Mouse (Mus musculus) layer of hippocampus, adult 18-20 months (tissue): Measurements from ENCODE around the gene Btg3. TPM values are rescaled to one million over a fixed set of nuclear protein-coding genes. Genes with fewer than 3 reads are reported as not detected.
"Not testable (repeated sequence)": the region's sequence is repeated elsewhere in the genome, so short reads cannot be mapped to it uniquely, and the experiment has no call there.

Experiments
- DNase-seq, 2 experiments: peaks; one replicate each; pipeline ENCODE4 v3.0.0; 2022; ENCODE audit warnings: low spot score in 2 of 2
- long read RNA-seq: library from polyadenylated mRNA; stranded (forward); transcript quantifications from one replicate; pipeline ENCODE4 v2.0.0, GENCODE M21; 2021
- total RNA-seq, 2 experiments: library from RNA; stranded (reverse); gene quantifications; 2 replicates each; pipeline ENCODE4 v1.2.3; 2021

The Btg3 gene
- 10 to 100 TPM; 17.0 to 19.4 TPM for total RNA-seq
- long read RNA-seq, transcript Btg3-201 (5 exons, 1,414 nt) = major isoform, 21 of 24 reads
- long read RNA-seq, partial matches to known transcripts = 3 of 24 reads
- long read RNA-seq, other reads (novel, unspliced or antisense) = 0 of 24 reads

DNA sequence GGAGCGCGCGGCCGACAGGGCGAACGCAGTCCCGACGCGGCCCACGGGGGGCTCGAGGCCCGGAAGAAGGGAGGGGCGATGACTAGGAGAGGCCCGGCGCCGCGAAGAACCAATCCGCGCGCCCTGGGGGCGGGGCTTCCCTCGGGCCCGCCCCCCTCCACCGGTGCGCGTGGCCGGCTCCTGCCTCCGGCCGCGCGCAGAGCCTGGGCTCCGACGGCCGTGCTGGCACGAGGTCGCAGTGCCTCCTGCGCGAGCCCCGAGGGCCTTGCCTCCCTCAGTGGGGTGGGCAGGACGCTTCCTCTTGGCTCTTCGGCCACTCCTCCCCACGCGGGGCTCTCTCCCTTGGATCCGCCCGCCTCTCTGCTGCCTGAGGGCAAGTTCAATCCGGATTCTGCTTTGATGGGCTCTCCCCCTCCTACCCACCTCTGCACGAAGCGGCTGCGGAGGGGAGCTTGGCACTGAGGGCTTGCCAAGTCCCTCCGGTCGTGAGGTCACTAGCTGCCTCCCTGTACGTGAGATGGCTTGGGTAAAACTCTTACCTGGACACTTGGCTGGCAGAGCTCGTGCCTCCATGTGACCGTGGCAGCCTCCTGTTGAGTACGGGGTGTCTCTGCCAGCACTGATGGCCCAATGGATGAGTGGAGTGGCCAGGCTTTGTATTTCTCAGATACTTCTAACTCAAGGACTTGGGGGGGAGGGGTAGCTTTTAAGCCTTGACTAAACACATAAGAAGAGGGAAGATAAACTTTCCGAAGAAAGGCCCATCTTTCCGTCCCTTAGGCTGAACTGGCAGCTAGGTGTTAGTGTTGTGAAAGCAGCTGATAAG, at the start of gene Btg3:
Btg3 (minus strand) TSS at position 448 of the 826 bp plus-strand sequence.
- peak; percentile 68 to 82 for DNase-seq

DNA sequence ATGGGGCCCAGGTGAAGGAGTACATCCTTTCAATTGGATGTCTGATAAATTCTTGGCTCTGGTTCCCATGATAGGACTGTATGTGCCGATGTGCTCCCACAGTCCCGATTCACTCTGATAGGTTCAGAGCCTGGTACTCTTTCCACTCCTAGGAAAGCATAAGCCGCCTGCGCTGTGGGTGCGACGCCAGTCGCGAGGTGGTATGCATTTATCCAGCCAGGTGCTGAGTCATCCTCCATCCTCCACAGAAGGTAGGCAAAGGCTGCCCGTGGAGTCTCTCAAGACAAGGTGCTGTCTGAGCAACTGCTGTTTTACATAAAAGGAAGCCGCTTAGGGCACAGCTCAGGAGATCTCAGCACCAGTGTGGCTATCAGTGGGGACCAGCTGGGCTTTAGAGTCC, 40.7 kb upstream of the Btg3 start:
- DNase-seq = no peak

DNA sequence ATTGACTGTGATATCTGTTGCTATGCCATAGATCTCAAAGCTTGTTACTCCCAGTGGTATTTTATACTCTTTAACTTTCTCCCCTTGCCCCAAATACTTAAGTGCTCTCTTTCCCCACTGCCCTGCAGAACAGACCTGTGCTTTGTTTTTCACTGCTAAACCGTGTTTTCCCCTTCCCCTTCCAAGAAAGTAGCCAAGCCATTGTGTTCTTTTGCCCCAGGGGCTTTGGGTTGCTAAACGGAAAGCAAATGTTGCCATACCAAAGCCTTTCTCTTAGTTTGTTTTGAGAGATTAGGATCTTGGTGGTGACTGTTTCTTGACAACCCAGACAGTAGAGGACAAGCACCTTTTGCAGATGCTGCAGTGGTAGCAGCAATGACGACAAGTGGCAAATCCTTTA, 39.5 kb upstream of the Btg3 start:
- no peak for DNase-seq

DNA sequence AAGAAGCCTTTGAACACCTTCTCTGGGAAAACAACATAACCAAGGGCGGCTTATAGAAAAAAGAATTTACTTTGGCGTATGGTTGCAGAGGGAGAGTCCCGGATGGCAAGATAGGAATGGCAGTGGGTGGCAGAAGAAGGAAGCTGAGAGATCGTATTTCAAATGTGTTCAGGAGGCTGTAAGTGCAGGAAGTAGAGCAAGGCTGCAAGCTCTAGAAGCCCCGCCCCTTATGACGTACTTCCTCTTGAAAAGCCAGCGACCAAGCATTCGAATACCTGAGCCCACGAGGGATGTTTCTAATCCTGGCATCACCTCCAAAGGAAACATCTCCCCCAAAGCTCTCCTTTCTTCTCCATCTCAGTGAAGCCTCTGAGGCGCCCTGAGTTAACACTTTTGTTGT, 33.0 kb upstream of the Btg3 start:
- DNase-seq = no peak

DNA sequence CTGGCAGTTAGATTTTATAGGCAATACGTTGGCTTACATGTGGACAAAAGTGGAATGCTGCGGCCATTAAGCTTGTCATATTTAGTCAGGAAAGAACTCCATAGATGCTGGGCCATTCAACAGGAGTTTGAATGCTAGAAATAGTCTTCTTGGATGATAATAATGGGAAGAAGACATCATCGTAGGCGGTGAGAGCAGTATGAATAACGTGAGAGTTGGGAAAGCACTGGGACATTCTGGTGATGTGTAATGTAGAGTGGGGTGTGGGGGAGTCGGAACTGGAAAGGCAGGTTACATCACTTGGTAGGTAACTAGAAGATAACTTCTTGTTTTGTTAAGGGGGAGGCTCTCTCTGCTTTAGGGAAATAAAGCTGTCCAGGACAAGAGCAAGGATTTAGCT, 30.9 kb upstream of the Btg3 start:
- DNase-seq = no peak

DNA sequence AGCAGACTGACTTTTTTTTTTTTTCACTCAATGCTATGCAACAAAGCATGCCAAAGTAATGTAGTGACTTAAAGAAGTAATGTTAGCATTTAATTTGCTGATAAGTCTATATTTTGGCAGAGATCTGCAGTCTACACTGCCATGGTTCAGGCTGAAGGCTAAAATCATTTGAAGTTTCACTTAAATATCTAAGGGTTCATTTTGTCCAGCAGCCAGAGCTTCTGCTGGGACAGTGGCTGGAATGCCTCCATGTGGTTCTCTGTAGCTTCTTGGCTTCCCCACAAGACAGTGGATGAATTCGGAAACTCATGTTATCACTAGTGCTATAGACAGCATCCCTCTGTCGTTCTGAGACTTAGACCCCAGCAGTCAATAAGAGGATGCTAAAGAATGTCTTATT, 29.7 kb upstream of the Btg3 start:
- no peak for DNase-seq

DNA sequence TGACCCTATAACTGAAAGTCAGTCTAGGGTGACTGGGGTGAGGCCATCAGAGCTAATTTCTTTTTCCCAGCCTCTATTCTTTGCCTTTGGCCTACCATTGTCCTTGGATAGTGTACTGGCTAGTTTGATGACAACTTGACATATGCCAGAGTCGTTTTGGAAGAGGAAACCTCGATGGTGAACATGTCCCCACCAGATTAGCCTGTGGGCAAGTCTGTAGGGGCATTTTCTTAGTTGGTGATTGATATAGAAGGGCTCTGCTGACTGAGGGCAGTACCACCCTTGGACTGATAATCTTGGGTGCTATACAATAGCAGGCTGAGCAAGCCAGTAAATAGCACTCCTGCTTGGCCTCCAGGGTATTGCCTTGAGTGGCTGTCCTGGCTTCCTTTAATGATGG, 25.3 kb upstream of the Btg3 start:
- DNase-seq = no peak

DNA sequence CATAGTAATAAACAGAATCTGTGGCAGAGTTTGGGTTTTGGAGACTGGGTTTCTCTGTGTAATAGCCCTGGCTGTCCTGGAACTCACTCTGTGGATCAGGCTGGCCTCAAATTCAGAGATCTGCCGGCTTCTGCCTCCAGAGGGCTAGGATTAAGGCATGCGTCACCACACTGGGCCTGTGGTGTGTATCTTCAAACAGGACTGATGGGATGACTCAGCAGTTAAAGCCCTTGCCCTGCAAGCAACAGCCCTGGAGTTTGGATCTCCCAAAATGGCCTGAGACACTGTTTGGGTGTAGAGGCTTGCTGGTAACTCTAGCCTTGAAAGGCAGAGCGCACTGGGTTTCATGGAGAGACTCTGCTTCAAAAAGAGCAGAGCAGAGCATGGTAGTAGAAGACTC, 22.4 kb upstream of the Btg3 start:
- DNase-seq = no peak

DNA sequence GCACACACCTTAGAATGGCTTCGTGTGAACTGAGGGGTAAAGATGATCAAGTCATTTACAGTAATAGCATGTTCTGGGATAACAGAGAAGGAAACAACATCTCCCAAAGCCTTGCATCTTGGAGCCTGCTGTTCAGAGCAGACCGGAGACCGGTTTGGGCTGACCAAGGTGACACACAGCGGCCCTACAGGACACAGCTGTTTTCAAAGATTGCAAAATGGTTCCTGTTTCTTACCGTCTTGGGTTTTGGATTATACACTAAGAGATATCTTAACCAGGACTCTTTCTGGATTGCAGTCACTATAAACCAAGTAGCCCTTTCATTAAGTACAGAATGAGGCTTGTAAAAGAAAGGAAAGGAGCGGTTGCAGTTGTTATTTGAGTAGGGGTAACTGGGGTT, 21.7 kb upstream of the Btg3 start:
- DNase-seq = no peak

DNA sequence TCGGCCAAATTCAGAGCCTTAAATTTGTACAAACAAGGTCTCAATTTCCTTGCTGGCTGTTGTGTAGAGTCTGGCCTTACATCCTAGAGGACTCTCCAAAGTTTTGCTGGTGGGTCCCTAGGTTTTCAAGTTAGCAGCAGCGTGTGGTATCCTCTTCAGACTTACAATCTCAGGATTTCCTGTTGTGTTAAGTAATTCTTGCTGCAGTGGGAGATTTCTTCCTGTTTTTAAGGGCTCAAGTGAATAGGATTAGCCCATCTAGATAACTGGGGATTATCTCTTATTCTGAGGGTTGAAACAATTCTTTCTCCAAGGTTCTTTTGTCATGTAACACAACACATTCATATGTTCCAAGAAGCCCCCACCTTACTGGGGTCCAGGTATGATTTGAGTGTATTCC, 14.4 kb upstream of the Btg3 start:
- DNase-seq = no peak

DNA sequence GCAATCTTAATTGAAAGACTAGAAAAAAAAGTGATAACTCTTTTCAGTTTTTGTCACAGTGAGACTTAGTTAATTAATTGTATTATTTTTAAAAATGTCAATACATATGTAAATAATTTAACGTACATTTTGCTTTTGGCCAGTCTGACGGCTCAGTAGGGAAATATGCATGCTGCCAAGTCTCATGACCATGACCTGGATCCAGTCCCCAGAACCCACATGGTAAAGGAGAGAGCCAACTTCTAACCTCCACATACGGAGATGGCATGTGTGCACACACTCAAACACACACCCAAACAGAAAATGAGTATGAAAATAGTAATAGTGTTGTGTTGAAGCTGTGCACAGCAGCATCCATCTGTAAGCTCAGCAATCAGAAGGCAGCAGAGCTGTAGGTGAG, 13.0 kb upstream of the Btg3 start:
- no peak for DNase-seq

DNA sequence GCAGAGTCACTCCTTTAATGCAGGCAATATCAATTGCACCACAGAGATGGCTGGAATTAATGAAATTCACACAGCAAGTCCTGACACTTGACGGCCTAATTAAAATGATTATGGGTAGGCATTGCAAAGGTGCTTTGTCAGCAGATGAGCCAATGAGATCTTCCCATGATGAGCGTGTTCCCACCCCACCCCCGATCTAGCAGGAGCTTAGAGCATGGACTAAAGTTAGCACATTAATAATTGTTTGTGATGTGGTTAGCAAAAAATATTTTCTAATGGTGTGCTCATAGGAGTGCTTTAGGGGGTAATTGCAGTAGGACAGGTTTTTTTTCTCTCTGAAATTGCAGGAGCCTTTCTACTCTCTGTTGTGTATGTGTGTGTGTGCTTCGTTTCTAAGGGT, 12.1 kb upstream of the Btg3 start:
- DNase-seq = no peak

DNA sequence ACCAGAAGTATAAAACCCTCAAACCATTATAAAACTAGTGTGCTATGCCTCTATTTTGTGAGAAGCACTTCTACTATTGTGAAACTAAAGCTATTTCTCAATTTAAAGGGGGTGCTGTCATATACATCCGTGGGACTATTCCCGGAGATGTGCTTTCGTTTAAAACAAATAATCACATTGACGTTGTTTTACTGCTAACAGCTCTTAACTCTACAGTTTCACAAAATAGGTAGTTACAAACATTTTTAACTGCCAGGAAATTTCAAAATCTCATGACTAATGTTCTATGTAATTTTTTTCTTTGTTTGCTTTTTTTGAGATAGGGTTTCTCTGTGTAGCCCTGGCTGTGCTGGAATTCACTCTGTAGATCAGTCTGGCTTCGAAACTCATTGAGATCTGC, 1.5 kb upstream of the Btg3 start:
- no peak for DNase-seq

DNA sequence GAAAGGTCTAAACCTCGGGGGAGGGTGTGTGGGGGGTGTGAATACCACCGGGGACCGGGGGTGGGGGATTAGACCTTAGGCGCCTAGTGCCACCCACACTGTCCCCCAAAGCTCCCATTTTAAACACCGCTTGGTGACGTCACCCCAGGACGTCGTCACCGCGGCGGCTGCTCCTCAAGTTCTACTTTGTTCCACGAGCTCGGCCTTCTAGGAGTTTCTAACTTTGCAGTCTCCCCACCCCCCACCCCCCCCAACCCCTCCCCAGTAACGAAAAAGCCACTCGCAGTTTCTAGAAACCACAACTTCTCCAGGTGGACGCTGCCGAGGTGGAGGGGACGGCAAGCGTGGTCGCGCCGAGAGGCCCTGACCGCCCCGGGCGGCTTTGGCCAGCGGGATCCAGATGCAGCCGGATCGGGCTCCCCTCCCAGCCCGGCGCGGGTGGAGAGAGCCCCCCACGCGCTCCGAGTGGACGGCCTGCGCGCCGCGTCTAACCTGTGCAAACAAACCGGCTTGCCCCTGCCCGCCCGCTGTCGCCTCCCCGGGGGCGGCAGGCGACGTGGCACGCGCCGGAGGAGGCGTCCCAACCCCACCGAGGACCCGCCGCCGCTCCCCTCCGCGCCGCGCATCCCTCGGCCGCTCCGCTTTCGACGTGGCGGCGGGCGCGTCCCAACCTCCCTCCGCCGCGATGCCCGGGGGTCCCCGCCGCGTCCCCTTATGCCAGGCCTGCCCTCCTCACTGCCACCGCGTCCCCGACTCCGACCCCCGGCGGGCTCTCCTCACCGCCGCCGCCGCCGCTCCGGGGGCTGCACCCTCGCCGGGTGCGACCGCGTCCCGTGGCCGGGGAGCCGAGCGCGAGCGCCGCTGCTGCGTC, 936 bp downstream of the Btg3 start:
- peak in 1 of 2 experiments; percentile 37 for DNase-seq

DNA sequence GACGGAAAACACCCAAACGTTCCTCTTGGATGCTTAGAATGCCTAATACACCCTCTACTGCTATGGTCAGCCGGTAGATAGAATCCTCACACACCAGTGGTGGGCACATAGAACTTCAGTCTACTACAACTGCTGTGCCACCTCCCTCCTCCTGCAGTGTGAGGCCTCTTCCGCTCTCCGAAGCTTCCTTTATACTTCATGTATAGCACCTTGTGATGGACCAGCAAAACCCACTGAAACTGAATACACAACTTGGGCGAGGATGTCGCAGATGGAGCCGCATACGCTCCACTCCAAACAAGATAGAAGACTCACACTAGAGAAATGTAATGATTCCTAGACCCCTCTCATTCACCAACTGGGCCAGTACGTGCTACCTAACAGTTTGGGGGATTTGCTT, 1.8 kb downstream of the Btg3 start:
- peak in 1 of 2 experiments; percentile 28 for DNase-seq

DNA sequence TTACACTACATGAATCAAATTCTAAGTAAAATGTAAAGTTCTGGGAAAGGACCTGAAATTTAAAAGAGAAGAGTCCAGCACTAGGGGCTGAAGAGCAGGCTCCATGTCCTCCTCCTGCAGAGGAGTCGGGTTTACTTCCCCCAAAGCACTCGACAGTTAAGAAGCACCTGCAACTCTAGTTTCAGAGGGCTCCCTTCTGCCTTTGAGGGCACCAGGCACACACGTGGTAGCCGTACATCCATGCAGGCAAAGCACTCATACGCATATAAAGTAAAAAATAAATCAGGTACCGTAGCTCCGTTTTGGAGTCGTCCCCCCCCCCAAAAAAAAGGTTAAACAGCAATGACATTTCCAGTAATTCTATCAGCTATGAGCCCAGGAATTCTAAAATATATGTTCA, 3.2 kb downstream of the Btg3 start:
- DNase-seq = no peak

DNA sequence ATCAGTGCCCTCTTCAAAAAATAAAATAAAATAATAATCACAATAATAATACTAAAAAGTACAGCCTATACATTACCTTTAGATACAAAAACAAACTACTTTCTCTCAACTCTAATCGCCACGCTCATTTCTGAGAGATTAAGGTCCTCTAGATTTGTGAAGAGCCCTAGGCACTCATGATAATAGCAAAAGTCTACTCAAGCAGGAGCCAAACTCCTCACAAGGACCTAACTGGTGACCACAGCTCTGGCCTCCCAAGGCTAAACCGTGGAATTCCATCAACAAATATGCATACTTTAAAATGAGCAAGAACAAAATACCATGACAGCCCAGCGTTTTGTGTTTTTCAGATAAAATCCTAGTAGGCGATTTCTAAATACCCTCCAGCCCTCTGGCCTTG, 4.2 kb downstream of the Btg3 start:
- no peak for DNase-seq

DNA sequence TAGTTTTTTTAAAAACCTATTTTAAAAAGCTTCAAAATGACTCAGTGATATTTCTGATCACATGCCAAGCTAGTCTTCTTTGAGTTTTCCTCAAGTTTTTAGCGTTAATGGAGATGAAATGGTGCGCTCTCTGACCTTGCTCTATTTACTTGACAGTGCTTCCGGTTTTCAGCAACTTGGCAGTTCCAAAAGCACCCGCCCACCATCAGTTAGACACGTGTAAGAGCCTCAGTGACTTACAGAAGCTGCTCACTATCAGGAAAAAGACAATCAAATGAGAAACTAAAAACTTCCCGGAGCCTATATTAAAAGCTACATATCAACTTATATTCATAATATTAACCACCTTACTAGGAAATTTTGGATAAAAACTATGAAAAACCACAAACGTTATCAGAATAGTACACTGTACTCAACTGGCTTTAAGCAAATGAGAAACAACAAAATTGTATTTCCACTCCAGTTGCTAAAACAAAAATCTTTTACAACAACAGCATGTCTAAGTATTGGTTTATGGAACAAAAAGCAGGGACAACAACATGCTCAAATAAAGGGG, 5.4 kb downstream of the Btg3 start:
- no peak for DNase-seq

DNA sequence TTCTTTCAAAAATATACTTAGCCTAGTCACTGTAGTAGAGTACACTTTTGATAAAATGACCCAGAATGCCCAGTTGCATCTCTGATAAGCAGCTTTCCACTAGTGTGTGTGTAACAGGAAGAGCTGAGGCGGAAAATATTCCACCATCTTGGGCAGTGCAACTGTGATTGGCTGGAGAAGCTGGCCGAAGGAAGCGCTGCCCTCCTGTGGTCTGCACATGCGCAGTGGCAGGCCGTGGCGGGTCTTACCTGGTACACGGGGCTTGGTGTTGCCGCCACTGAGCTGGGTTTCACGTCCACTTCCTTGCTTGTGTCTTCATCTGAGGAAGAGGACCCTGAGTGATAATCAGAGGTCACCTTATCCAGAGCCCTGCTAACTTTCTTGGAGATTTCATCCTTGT, 12.4 kb downstream of the Btg3 start:
- DNase-seq = not testable (repeated sequence)

DNA sequence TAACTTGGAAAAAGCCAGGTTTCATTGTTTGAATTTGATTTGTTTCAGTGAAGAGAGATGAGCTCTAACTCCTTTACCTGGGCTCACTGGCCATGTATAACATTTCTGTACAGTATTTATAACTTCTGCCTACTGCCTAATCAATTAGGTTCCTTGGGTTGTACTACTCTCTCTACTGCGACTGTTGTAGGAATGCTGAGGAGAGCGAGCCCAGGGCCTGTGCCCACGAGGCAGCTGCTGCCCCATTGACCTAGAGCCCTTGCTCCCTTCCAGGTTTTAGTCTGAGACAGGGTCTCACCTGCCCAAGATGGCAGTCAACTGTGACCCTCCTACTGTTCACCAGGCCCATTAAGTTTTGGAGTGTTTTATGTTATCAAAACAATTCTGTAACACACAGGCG, 15.5 kb downstream of the Btg3 start:
- DNase-seq = no peak

DNA sequence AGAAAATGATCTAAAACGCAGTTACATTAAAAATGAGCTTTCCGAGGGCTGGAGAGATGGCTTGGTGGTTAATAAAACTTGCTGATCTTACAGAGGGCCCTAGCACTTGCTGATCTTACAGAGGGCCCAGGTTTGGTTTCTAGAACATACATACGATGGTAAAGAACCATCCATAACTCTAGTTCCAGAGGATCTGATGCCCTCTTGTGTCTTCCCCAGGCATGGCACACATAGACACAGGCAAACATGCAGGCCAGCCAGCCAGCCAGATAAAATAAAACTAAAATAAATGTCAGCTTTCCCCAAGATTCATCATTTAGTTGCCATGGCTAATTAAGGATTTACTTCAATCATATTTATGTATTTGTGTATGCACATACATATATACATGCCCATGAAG, 19.2 kb downstream of the Btg3 start:
- DNase-seq = no peak

DNA sequence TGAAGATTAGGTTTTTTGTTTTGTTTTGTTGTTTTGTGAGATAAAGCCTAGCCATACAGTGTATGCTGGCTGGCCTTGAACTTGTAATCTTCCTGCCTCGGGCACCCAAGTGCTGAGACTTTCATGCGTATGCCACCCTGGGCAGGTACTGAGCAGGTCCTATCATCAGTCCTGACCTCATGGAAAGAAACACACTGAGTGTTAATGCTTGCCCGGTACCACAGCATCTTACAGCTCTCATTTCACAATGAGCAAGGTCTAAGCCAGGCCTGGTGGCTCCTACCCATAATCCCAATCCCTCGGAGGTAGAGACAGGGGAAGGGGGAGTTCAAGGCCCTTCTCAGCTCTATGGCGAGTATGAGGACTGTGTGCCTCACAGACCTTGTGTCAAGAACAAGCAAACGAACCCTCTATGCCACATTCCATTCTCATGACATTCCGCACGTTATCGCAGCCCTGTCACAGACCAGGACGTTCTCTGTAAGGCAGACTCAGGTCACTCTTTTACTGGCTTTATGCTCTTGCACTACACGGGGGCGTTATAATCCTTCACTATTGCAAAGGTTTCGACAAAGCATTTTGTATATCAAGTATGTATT, 29.6 kb downstream of the Btg3 start:
- DNase-seq = no peak
